Mouse (Mus musculus): ENCODE results near the gene Tmem213.
A peak's percentile ranks its signal among the peaks of the same experiment; 100 is the strongest.

Gene Tmem213

GRCm38 (mm10) chr6:38116107-38116770 is 7.2 kb downstream of the Tmem213 start:
- no peak for DNase-seq (ENCODE audit: low spot score in 2 of 2)

GRCm38 (mm10) chr6:38118341-38118740 is 9.3 kb downstream of the Tmem213 start:
- DNase-seq (ENCODE audit: low spot score in 2 of 2), result no peak

- DNase-seq (ENCODE audit: low spot score in 2 of 2), result peak; percentile 11 to 15
Observed at GRCm38 (mm10) chr6:38120681-38121371, 11.8 kb downstream of the Tmem213 start.

GRCm38 (mm10) chr6:38121843-38122242 is 12.8 kb downstream of the Tmem213 start:
- DNase-seq (ENCODE audit: low spot score in 2 of 2), result no peak

- DNase-seq (ENCODE audit: low spot score in 2 of 2), result no peak
Observed at GRCm38 (mm10) chr6:38122791-38123190, 13.7 kb downstream of the Tmem213 start.

GRCm38 (mm10) chr6:38123471-38124206 is 14.6 kb downstream of the Tmem213 start:
- DNase-seq (ENCODE audit: low spot score in 2 of 2), result no peak

GRCm38 (mm10) chr6:38124207-38124835 is 15.3 kb downstream of the Tmem213 start, which contains the start of gene Atp6v0a4:
Gene Atp6v0a4 (minus strand): TSS chr6:38124586.
- DNase-seq (ENCODE audit: low spot score in 2 of 2), result no peak

GRCm38 (mm10) chr6:38124882-38125281 is 15.8 kb downstream of the Tmem213 start:
- DNase-seq (ENCODE audit: low spot score in 2 of 2), result no peak

GRCm38 (mm10) chr6:38125462-38125861 is 16.4 kb downstream of the Tmem213 start:
- no peak for DNase-seq (ENCODE audit: low spot score in 2 of 2)

GRCm38 (mm10) chr6:38128115-38128514 is 19.1 kb downstream of the Tmem213 start:
- no peak for DNase-seq (ENCODE audit: low spot score in 2 of 2)

- no peak for DNase-seq (ENCODE audit: low spot score in 2 of 2)
Observed at GRCm38 (mm10) chr6:38129883-38130282, 20.8 kb downstream of the Tmem213 start.

- no peak for DNase-seq (ENCODE audit: low spot score in 2 of 2)
Observed at GRCm38 (mm10) chr6:38131801-38132231, 22.8 kb downstream of the Tmem213 start.

GRCm38 (mm10) chr6:38134806-38135559 is 25.9 kb downstream of the Tmem213 start:
- no peak for DNase-seq (ENCODE audit: low spot score in 2 of 2)

GRCm38 (mm10) chr6:38139086-38139485 is 30.0 kb downstream of the Tmem213 start:
- no peak for DNase-seq (ENCODE audit: low spot score in 2 of 2)

GRCm38 (mm10) chr6:38140402-38140801 is 31.3 kb downstream of the Tmem213 start:
- DNase-seq (ENCODE audit: low spot score in 2 of 2), result no peak

- DNase-seq (ENCODE audit: low spot score in 2 of 2), result no peak
Observed at GRCm38 (mm10) chr6:38144161-38144998, 35.3 kb downstream of the Tmem213 start.

- no peak for DNase-seq (ENCODE audit: low spot score in 2 of 2)
Observed at GRCm38 (mm10) chr6:38145463-38146065, 36.5 kb downstream of the Tmem213 start.

GRCm38 (mm10) chr6:38147301-38147700 is 38.2 kb downstream of the Tmem213 start:
- DNase-seq (ENCODE audit: low spot score in 2 of 2), result no peak

GRCm38 (mm10) chr6:38148626-38149025 is 39.6 kb downstream of the Tmem213 start:
- DNase-seq (ENCODE audit: low spot score in 2 of 2), result no peak

GRCm38 (mm10) chr6:38149483-38149882 is 40.4 kb downstream of the Tmem213 start:
- DNase-seq (ENCODE audit: low spot score in 2 of 2), result no peak

All from spleen, postnatal 36 days (tissue).